Comparison of ENCODE assay signal across 25 mouse cellular contexts in genomic region chr5:4474255-4474654, GRCm38 (mm10).
"Had no signal": no experiment of that assay in that cellular context is flagged by ENCODE, and none has a peak within 500 bp of the region (broad histone marks: within the 10 kb centered on the region; RNA-seq: fewer than 3 reads in every experiment).

No protein-coding gene starts in this region.

- H3K9ac ChIP-seq: heart, embryonic 12.5 days; hindbrain, embryonic 13.5 days; hindbrain, embryonic 15.5 days; kidney, embryonic 15.5 days; limb, embryonic 12.5 days; liver, embryonic 13.5 days had no signal

- ATAC-seq: hindbrain, postnatal 0 days; intestine, embryonic 16.5 days had no signal

- H3K4me2 ChIP-seq: heart, embryonic 12.5 days; hindbrain, embryonic 13.5 days; hindbrain, embryonic 15.5 days; kidney, embryonic 15.5 days; limb, embryonic 12.5 days; liver, embryonic 11.5 days; liver, embryonic 13.5 days had no signal

- H3K4me3 ChIP-seq: heart, embryonic 10.5 days; heart, embryonic 12.5 days; hindbrain, embryonic 13.5 days; hindbrain, embryonic 15.5 days; kidney, embryonic 15.5 days; limb, embryonic 10.5 days; limb, embryonic 12.5 days; liver, embryonic 13.5 days had no signal

- H3K27me3 ChIP-seq: heart, embryonic 12.5 days; hindbrain, embryonic 13.5 days; hindbrain, embryonic 15.5 days; kidney, embryonic 15.5 days; limb, embryonic 12.5 days; liver, embryonic 13.5 days had no signal

- H3K4me1 ChIP-seq: heart, embryonic 10.5 days; heart, embryonic 12.5 days; hindbrain, embryonic 13.5 days; hindbrain, embryonic 15.5 days; kidney, embryonic 15.5 days; limb, embryonic 10.5 days; limb, embryonic 12.5 days; liver, embryonic 13.5 days had no signal

- H3K27ac ChIP-seq: heart, embryonic 10.5 days; hindbrain, embryonic 13.5 days; hindbrain, embryonic 15.5 days; hindbrain, postnatal 0 days; kidney, embryonic 15.5 days; kidney, postnatal 0 days; limb, embryonic 10.5 days; limb, embryonic 12.5 days; liver, embryonic 13.5 days had no signal

- DNase-seq: gastrocnemius, postnatal 14 days; gastrocnemius, postnatal 36 days; heart, adult 18-20 months; heart, postnatal 10 days; heart, postnatal 4 days; kidney, adult 11 months; kidney, adult 2 months; kidney, adult 9 months; kidney, postnatal 14 days; kidney, postnatal 36 days; layer of hippocampus, adult 9-11 months; layer of hippocampus, postnatal 36 days; liver; liver, embryonic 13.5 days had no signal

- H3K36me3 ChIP-seq: heart, embryonic 10.5 days; heart, embryonic 12.5 days; hindbrain, embryonic 13.5 days; hindbrain, embryonic 15.5 days; kidney, embryonic 15.5 days; limb, embryonic 10.5 days; limb, embryonic 12.5 days; liver, embryonic 13.5 days had no signal

- H3K9me3 ChIP-seq: heart, embryonic 10.5 days; heart, embryonic 12.5 days; hindbrain, embryonic 13.5 days; hindbrain, embryonic 15.5 days; kidney, embryonic 15.5 days; limb, embryonic 10.5 days; limb, embryonic 12.5 days; liver, embryonic 13.5 days had no signal
